Mouse (Mus musculus) layer of hippocampus, postnatal 14 days (tissue): Measurements from ENCODE around the gene Agxt. TPM values are rescaled to one million over a fixed set of nuclear protein-coding genes. Genes with fewer than 3 reads are reported as not detected.

Source experiments
- DNase-seq, 2 experiments: peaks; one replicate each; pipeline ENCODE4 v3.0.0; 2021 to 2022; ENCODE audit warnings: low spot score in 2 of 2, mixed read lengths in 1 of 2
- long read RNA-seq, 2 experiments: library from polyadenylated mRNA; stranded (forward); transcript quantifications; one replicate each; pipeline ENCODE4 v2.0.0; 2021
- total RNA-seq, 2 experiments: library from RNA; stranded (reverse); gene quantifications; 2 replicates each; pipeline ENCODE4 v1.2.3; 2021

The Agxt gene
- not detected for total RNA-seq
- long read RNA-seq, experiment 1: 0 reads
- long read RNA-seq, experiment 2: 0 reads

DNA sequence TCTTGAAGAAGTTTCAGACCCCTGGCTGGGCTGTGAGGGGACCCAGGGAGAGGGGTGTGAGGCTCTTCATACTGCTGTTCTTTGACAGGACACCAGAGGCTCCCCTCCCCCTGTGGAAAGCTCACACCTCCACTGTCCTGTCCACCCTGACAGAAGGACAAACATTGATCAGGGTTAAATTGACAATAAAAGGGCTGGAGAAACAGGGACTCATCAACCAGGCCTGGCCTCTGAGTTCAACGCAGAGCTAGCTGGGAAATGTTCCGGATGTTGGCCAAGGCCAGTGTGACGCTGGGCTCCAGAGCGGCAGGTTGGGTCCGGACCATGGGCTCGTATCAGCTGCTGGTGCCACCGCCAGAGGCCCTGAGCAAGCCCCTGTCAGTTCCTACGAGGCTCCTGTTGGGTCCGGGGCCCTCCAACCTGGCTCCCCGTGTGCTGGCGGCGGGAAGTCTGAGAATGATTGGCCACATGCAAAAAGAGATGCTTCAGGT, at the start of gene Agxt:
Gene Agxt, plus strand, starts transcription at position 205 of the 491 bp plus-strand sequence.
- no peak for DNase-seq

- no peak for DNase-seq
Measured at GRCm38 (mm10) chr1:93092582-93092981, 42.5 kb upstream of the Agxt start.

DNA sequence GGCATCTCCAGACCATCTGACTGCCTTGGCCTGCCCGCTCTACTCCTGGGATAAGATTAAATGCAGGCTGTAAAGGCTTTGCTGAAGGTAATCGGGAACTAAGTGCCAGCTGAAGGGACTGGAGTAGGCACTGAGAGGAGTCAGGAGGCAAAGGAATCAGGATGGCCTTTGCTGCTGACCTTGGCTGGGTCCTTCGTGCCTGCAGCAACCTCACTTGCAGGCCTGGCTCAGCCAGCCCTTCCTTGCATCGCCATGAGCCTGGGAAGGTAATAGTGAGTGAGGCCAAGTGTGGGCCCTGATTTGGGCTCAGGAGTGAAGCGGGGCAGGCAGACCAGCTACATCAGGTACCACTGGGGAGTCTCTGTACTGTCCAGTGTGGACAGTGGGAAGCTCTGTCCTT, 36.1 kb upstream of the Agxt start:
- DNase-seq: no peak

- no peak for DNase-seq
Measured at GRCm38 (mm10) chr1:93100243-93100575, 34.8 kb upstream of the Agxt start.

- peak; percentile 70 to 72 for DNase-seq
Measured at GRCm38 (mm10) chr1:93100576-93101491, 34.2 kb upstream of the Agxt start.

DNA sequence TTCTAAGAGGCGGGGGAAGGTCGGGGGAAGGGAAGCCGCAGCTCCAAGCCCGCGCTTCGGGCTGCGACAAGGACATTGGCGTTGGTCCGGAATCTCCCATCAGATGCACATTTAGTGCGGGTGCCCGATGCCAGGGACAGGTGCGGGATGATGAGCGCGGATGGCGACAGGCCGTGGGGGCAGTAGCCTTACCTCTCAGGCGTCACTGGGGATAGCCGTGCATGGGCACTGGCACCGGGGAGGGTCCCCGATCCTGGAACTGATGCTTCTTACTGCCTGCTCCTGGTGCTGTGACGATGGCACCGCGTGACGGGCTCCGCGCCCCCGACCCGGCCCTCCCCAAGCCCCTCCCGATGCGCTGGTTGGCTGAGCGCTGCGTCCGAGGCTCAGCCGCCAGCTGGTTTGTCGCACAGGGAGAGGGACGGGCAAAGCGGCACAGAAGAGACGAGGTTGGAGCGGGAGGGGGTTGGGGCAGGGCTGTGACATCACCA, 33.4 kb upstream of the Agxt start, which contains the start of gene Kif1a:
Gene Kif1a, minus strand, starts transcription at position 381 of the 491 bp plus-strand sequence.
- peak; percentile 84 to 94 for DNase-seq

- DNase-seq: no peak
Measured at GRCm38 (mm10) chr1:93102700-93103099, 32.3 kb upstream of the Agxt start.

- peak; percentile 57 to 75 for DNase-seq
Measured at GRCm38 (mm10) chr1:93114713-93115463, 20.2 kb upstream of the Agxt start.

DNA sequence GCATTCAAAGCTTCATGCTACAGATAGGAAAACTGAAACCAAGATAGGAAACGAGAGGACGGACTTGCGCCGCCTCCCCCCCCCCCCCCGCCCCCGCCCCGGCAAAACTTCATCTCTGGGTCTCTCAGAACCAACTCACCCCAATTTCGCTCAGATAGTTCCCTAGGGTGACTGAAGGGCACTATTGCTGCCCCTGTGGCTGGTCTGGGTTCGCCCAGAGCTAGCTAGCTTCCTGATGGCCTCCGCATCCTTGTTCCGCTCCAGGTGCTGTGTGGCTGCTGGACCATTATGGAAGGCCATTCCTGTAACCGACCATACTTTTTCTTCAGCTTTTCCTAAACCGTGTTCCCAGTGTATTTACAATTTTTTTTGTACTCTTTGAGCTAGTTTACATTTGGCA, 19.6 kb upstream of the Agxt start:
- no peak for DNase-seq

DNA sequence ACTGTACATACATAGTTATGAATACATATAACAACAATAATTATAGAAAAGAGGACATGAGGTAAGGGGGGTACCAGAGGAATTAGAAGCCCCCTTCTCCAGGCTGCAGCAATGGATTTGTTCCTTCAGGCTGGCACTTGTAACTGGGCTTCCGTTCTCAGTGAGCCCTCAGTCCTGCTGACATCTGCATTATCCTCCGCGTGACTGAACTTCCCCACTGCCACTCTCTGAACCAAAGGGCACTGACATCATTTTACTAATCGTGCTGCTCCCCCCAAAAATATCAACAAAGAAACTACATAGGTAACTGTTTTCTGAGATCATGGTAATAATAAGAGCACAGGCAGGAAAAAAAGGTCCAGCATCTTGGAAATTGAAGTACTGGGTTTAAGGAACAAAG, 16.2 kb upstream of the Agxt start:
- DNase-seq: no peak

GRCm38 (mm10) chr1:93123179-93123854, 11.7 kb upstream of the Agxt start:
- DNase-seq: no peak

DNA sequence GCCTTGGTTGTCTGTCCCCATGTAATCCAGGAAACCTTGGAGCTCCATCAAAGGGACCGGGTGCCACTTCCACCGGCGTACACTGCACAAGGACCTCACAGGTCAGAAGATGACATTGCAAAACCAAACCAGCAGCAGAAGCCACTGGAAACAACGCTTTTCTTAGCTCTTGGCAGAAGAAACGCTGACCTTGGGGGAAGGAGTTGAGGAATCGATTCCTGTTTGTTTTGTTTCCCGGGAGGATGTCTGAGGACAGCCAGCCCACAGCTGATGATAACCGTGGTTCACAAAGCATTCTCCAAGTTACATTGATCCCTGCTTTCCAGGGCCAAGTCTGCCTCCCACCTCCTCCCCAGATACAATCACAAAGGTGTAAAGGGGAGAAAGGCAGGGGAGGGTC, 11.0 kb upstream of the Agxt start:
- no peak for DNase-seq

DNA sequence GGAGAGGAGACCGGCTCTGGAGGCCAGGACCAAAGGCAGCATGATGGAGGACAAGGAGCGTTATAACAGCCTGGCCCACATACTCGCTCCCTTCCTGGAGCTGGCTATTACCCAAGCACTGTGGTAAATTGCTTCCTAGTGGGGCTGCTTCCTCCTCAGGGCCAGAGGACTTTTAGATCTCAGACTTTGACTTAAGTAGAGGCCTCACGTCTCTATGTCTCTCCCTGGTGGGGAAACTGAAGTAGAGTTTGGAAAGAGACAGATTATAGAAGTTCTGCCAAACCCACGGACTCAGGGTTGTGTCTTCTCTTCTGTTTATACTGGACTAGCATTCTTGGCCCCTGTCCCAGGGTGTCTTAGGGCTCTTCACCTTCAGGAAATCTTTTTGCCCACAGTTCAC, 9.8 kb upstream of the Agxt start:
- DNase-seq: no peak

DNA sequence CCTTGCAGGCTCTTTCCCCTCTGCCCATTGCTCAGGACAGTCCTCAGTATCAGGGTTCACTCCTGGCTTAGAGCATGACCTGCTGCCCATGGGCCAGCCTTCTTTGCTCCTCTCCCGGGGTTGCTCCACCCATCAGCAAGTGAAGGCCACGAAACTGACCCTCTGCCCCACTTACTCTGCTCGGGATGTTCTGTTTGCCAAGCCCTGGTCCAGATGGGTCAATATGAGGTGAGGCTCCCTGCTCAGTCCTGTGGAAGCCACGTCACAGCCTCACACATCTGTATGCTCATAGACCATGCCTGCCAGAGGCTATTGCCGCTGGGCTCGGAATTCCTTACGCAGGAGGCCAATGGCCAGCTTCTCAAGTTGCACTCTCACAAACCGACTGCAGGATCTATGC, 6.8 kb upstream of the Agxt start:
- no peak for DNase-seq

DNA sequence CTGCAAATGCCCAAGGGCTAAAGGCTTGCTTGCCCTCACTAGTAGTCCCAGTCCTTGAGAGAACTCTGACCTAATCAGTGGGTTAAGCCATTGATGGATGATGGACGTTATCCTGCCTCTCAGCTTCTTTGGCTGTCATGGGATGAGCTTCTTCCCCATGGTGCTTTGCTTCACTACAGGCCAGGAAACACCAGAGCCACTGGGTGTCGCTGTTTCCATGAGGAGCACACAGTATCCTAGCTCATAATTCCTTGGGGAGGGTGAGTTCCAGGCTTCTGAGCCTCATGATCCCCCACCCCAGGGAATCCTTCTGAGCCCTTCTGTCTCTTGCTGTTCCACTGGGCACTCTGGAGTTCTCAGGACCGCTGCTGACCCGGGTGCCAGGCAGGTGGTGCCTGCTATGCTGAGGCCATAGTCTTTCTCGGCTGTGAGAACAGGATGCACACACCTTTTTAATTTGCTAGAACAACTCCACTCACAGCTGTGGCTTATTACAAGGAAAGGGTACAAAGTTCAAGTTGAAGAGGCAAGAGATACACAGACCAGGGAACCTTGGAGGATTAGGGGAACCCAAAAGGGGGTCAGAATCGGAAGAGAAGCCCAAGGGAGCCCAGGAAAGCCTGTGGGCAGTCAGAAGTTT, 6.2 kb upstream of the Agxt start:
- peak; percentile 71 to 76 for DNase-seq

DNA sequence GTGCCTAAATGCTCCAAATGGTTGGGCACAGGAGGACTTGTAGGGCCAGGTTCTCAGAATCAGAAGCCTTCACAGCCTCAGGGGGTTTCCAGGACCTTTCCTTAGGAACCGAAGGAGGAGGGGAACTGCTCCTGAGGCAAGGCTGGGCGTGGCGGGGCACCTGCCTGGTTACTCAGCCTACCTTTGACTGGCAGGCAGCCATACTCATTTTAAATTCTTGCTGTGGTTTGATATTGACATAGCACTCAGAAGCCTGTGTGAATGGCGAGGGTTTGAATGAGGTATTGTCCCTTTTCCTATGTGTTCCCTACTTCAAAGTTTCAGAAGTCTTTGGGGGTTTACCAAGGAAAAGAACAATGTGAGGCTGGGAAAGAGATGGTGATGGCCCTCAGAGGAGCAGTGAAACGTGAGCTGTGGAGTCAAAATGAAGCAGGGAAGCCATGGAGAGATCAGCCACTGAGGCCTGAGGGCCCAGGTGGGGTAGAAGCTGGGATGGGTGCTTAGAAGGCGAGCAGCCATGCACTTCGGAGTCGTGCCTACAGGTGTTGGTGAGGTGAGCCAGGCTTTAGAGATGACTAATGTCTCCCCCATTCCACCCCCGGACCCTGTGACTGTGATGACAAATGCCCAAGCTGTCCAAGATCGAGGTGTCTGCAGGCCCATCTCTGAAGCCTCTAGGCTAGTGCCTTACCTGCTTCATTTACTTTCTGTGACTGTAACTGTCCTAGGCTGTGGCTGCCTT, 4.6 kb upstream of the Agxt start:
- DNase-seq: no peak

GRCm38 (mm10) chr1:93132676-93133075, 2.4 kb upstream of the Agxt start:
- no peak for DNase-seq

GRCm38 (mm10) chr1:93138534-93138933, 3.5 kb downstream of the Agxt start:
- no peak for DNase-seq

DNA sequence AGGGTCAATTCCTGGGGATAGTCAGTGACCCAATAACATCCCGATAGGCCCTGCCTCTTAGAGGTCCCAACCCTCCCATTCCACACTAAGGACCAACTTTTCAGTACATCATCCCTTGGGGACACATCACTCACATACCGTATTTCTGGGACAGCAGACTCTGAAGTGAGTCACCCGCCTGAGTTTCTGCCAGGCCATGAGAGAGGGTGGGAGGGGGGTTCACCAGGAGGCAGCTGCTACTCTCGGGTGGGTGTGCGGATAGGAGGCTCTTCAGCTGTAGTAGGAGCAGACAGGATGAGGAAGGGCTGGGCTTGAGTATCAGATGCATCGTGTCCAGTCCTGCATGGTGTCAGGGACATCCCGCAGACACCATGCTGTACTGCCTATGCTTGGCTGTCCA, 4.7 kb downstream of the Agxt start:
- DNase-seq: peak in 1 of 2 experiments; percentile 42

- no peak for DNase-seq
Measured at GRCm38 (mm10) chr1:93142871-93143270, 7.8 kb downstream of the Agxt start.
